Mouse (Mus musculus) MEL (cell line): ENCODE data around the gene Usp3. TPM values are rescaled to one million over a fixed set of nuclear protein-coding genes. Genes with fewer than 3 reads are reported as not detected.

ENCODE experiments used
- DNase-seq: peaks from one replicate; pipeline ENCODE4 v3.0.0; 2011; ENCODE audit warnings: low read depth, low spot score
- H3K27ac ChIP-seq: 2 replicates; pipeline ENCODE4 v1.5.1; 2012; ENCODE audit warnings: low read depth, mild to moderate bottlenecking, control low read depth, low read length, moderate library complexity; ENCODE audit not compliant: control insufficient read depth
- H3K27me3 ChIP-seq, 2 experiments: fragments of 150-350 bp in 1 of 2; sonication (generic) in 1 of 2; 2 replicates each; pipeline ENCODE4 v1.6.1; 2012; ENCODE audit warnings: low read length in 2 of 2, mild to moderate bottlenecking in 2 of 2, improper control_type of control experiment in 1 of 2, moderate library complexity in 1 of 2; ENCODE audit not compliant: insufficient read depth in 2 of 2, control insufficient read depth in 1 of 2
- H3K36me3 ChIP-seq, 2 experiments: 2 replicates each; pipeline ENCODE4 v1.6.1; 2012 to 2014; ENCODE audit warnings: low read length in 2 of 2, improper control_type of control experiment in 1 of 2, inconsistent platforms in 1 of 2, mild to moderate bottlenecking in 1 of 2; ENCODE audit not compliant: insufficient read depth in 2 of 2, control insufficient read depth in 1 of 2
- H3K4me1 ChIP-seq, 2 experiments: fragments of 150-350 bp in 1 of 2; sonication (generic) in 1 of 2; 2 replicates each; pipeline ENCODE4 v1.6.1; 2012; ENCODE audit warnings: low read length in 2 of 2, improper control_type of control experiment in 1 of 2, mild to moderate bottlenecking in 1 of 2; ENCODE audit not compliant: insufficient read depth in 2 of 2, control insufficient read depth in 1 of 2
- H3K4me3 ChIP-seq, 2 experiments: fragments of 150-350 bp in 1 of 2; sonication (generic) in 1 of 2; 2 replicates each; pipeline ENCODE4 v1.5.1; 2012; ENCODE audit warnings: low read depth in 2 of 2, low read length in 2 of 2, mild to moderate bottlenecking in 2 of 2, moderate library complexity in 2 of 2, control low read depth in 1 of 2, improper control_type of control experiment in 1 of 2; ENCODE audit not compliant: control insufficient read depth in 1 of 2, insufficient read depth in 1 of 2
- H3K79me2 ChIP-seq: 2 replicates; pipeline ENCODE4 v1.6.1; 2012; ENCODE audit warnings: mild to moderate bottlenecking, low read length, moderate library complexity; ENCODE audit not compliant: control insufficient read depth, poor library complexity, insufficient read depth
- H3K9ac ChIP-seq: 2 replicates; pipeline ENCODE4 v1.6.1; 2012; ENCODE audit warnings: low read depth, mild to moderate bottlenecking, control low read depth, low read length, moderate library complexity; ENCODE audit not compliant: control insufficient read depth, poor library complexity, severe bottlenecking
- H3K9me3 ChIP-seq: fragments of 150-350 bp; sonication (generic); replicated peaks from 2 replicates; pipeline ENCODE4 v1.6.1; 2012; ENCODE audit warnings: mild to moderate bottlenecking, low read length, improper control_type of control experiment, moderate library complexity; ENCODE audit not compliant: insufficient read depth
- BHLHE40 ChIP-seq: IDR thresholded peaks from 2 replicates; pipeline ENCODE4 v1.6.1; 2012; ENCODE audit warnings: low read depth, mild to moderate bottlenecking, inconsistent platforms, low read length, improper control_type of control experiment, borderline replicate concordance
- CHD1 ChIP-seq: IDR thresholded peaks from 2 replicates; pipeline ENCODE4 v1.6.1; 2012; ENCODE audit warnings: low read depth, mild to moderate bottlenecking, inconsistent platforms, low read length, improper control_type of control experiment
- CHD2 ChIP-seq: IDR thresholded peaks from 2 replicates; pipeline ENCODE4 v1.6.1; 2011; ENCODE audit warnings: low read length, improper control_type of control experiment
- CTCF ChIP-seq, 3 experiments: IDR thresholded peaks in 2 of 3; conservative IDR thresholded peaks in 1 of 3; 2 replicates each; pipeline ENCODE4 v1.5.1; 2011 to 2012; ENCODE audit warnings: low read length in 3 of 3, low read depth in 2 of 3, mild to moderate bottlenecking in 2 of 3, improper control_type of control experiment in 1 of 3, inconsistent platforms in 1 of 3, mixed read lengths in 1 of 3, moderate library complexity in 1 of 3; ENCODE audit not compliant: control insufficient read depth in 1 of 3, insufficient read depth in 1 of 3, poor library complexity in 1 of 3, severe bottlenecking in 1 of 3
- E2F4 ChIP-seq: IDR thresholded peaks from 2 replicates; pipeline ENCODE4 v1.6.1; 2011; ENCODE audit warnings: low read depth, low read length, improper control_type of control experiment, borderline replicate concordance
- EP300 ChIP-seq, 2 experiments: IDR thresholded peaks; 2 replicates each; pipeline ENCODE4 v1.6.1; 2011; ENCODE audit warnings: improper control_type of control experiment in 2 of 2, low read length in 2 of 2, low read depth in 1 of 2, mild to moderate bottlenecking in 1 of 2
- JUND ChIP-seq: IDR thresholded peaks from 2 replicates; pipeline ENCODE4 v1.6.1; 2011; ENCODE audit warnings: low read depth, mild to moderate bottlenecking, improper control_type of control experiment, low read length
- KAT2A ChIP-seq: conservative IDR thresholded peaks from 2 replicates; pipeline ENCODE4 v1.6.1; 2012; ENCODE audit warnings: low read depth, low read length, improper control_type of control experiment, inconsistent platforms
- MAFK ChIP-seq: IDR thresholded peaks from 2 replicates; pipeline ENCODE4 v1.6.1; 2011; ENCODE audit warnings: low read depth, mild to moderate bottlenecking, low read length, improper control_type of control experiment, borderline replicate concordance
- MAX ChIP-seq: IDR thresholded peaks from 2 replicates; pipeline ENCODE4 v1.6.1; 2011; ENCODE audit warnings: low read length, improper control_type of control experiment
- MAZ ChIP-seq: IDR thresholded peaks from 2 replicates; pipeline ENCODE4 v1.6.1; 2012; ENCODE audit warnings: low read depth, mild to moderate bottlenecking, inconsistent platforms, low read length, improper control_type of control experiment
- MXI1 ChIP-seq: IDR thresholded peaks from 2 replicates; pipeline ENCODE4 v1.6.1; 2011; ENCODE audit warnings: mild to moderate bottlenecking, low read depth, low read length, improper control_type of control experiment
- MYC ChIP-seq: IDR thresholded peaks from 2 replicates; pipeline ENCODE4 v1.6.1; 2011; ENCODE audit warnings: low read depth, mild to moderate bottlenecking, low read length, improper control_type of control experiment, moderate library complexity
- NRF1 ChIP-seq: IDR thresholded peaks from 2 replicates; pipeline ENCODE4 v1.6.1; 2014; ENCODE audit warnings: low read depth, mild to moderate bottlenecking, inconsistent platforms, low read length, improper control_type of control experiment, moderate library complexity; ENCODE audit not compliant: poor library complexity, insufficient read depth, severe bottlenecking
- POLR2A ChIP-seq, 2 experiments: IDR thresholded peaks; 2 replicates each; pipeline ENCODE4 v1.6.1; 2011 to 2012; ENCODE audit warnings: low read length in 2 of 2, mild to moderate bottlenecking in 2 of 2, control low read depth in 1 of 2, improper control_type of control experiment in 1 of 2, low read depth in 1 of 2, moderate library complexity in 1 of 2; ENCODE audit not compliant: control insufficient read depth in 1 of 2, insufficient read depth in 1 of 2, poor library complexity in 1 of 2
- POLR2AphosphoS2 ChIP-seq: IDR thresholded peaks from 2 replicates; pipeline ENCODE4 v1.6.1; 2011; ENCODE audit warnings: low read length, improper control_type of control experiment
- RAD21 ChIP-seq: IDR thresholded peaks from 2 replicates; pipeline ENCODE4 v1.6.1; 2011; ENCODE audit warnings: mild to moderate bottlenecking, low read depth, low read length, improper control_type of control experiment
- SMC3 ChIP-seq: IDR thresholded peaks from 2 replicates; pipeline ENCODE4 v1.6.1; 2011; ENCODE audit warnings: low read depth, low read length, improper control_type of control experiment
- TAL1 ChIP-seq: IDR thresholded peaks from 2 replicates; pipeline ENCODE4 v1.6.1; 2012; ENCODE audit warnings: mild to moderate bottlenecking, inconsistent platforms, low read length, moderate library complexity, mixed read lengths
- TBP ChIP-seq: IDR thresholded peaks from 2 replicates; pipeline ENCODE4 v1.8.0; 2011; ENCODE audit warnings: low read depth, low read length, improper control_type of control experiment
- TCF12 ChIP-seq: IDR thresholded peaks from 2 replicates; pipeline ENCODE4 v1.6.1; 2014; ENCODE audit warnings: low read depth, mild to moderate bottlenecking, inconsistent platforms, low read length, improper control_type of control experiment, moderate library complexity
- USF1 ChIP-seq: IDR thresholded peaks from 2 replicates; pipeline ENCODE4 v1.6.1; 2014; ENCODE audit warnings: low read depth, mild to moderate bottlenecking, inconsistent platforms, low read length, improper control_type of control experiment, moderate library complexity
- ZC3H11A ChIP-seq: IDR thresholded peaks from 2 replicates; pipeline ENCODE4 v1.6.1; 2012; ENCODE audit warnings: low read depth, mild to moderate bottlenecking, inconsistent platforms, low read length, improper control_type of control experiment
- polyA plus RNA-seq, 2 experiments: library from polyadenylated mRNA; stranded (reverse) in 1 of 2; unstranded in 1 of 2; fragments of >175 nt in 1 of 2; fragments of >200 nt in 1 of 2; gene quantifications; 2 replicates each; pipeline versions ENCODE4 v1.2.1 to v1.2.4; 2012; ENCODE audit warnings: low replicate concordance in 2 of 2, low read depth in 1 of 2; ENCODE audit not compliant: insufficient read length in 2 of 2, insufficient read depth in 1 of 2, missing spikeins in 1 of 2
- total RNA-seq: library from RNA; depleted of rRNA; stranded (reverse); fragments of 300-350 nt; gene quantifications from 2 replicates; pipeline ENCODE4 v1.2.3, GENCODE M21; 2012

The Usp3 gene
- total and polyA plus RNA-seq, 3 experiments: 9.8 to 534 (median 22.0) TPM

- Histone ChIP-seq H3K9me3 (no peaks in the 10 kb centered on the region), H3K79me2 (no peaks in the 10 kb centered on the region), H3K27ac (no peak overlapping the region), H3K27me3 (no peaks in the 10 kb centered on the region)
- TF ChIP-seq TBP (no peak), JUND (no peak), NRF1 (no peak), CTCF (IDR thresholded peaks at IDR 0.05 in 2 of 3, conservative IDR thresholded peaks at IDR 0.05 in 1 of 3; ENCODE audit: control insufficient read depth in 1 of 3, insufficient read depth in 1 of 3, low read depth in 2 of 3, low read length in 3 of 3, poor library complexity in 1 of 3, severe bottlenecking in 1 of 3) (no peak), POLR2AphosphoS2 (no peak), TAL1 (no peak), CHD2 (no peak), MAZ (no peak), KAT2A (no peak), SMC3 (no peak), MAFK (no peak), ZC3H11A (no peak), TCF12 (no peak), MXI1 (no peak), E2F4 (no peak), BHLHE40 (no peak), RAD21 (no peak), CHD1 (no peak), POLR2A (IDR thresholded peaks at IDR 0.05; ENCODE audit: control insufficient read depth in 1 of 2, insufficient read depth in 1 of 2, low read depth in 1 of 2, low read length in 2 of 2, poor library complexity in 1 of 2) (no peak), MYC (no peak)
- TF ChIP-seq, all 39 proteins: peak for 0
- Histone ChIP-seq H3K4me1 (peaks cover 17 to 42% of the 10 kb centered on the region in 2 experiments), H3K4me3 (no peak overlapping the region), H3K36me3 (peaks cover 0 to 38% of the 10 kb centered on the region in 2 experiments; a peak in 2 of 4 replicates), H3K9ac (no peak overlapping the region)
- DNase-seq: no peak
Observed at GRCm38 (mm10) chr9:66603907-66604306, 11.0 kb upstream of the Usp3 start.

DNA sequence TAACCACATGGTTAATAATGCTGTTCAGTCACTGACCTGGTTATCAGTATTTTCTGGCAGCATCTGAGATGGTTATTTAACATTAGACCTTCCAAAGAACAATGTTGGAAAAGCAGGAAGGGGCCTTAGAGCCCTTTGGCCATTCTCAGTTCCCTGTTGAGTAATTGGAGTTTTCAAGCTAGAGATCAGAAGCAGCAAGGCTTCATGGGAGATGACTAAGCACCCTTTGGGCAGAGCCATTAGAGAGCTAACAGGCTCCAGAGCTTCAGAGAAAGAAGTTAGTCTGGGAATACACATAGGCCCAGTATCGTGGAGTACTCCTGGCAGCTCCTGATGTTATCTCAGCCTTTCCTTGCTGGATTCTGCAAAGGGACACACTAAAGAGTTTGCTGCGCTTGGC, 8.1 kb upstream of the Usp3 start:
- Histone ChIP-seq H3K27ac (peak overlapping the region; percentile 71), H3K4me1 (peaks cover 17 to 50% of the 10 kb centered on the region in 2 experiments), H3K4me3 (no peak overlapping the region), H3K9ac (no peak overlapping the region), H3K9me3 (no peaks in the 10 kb centered on the region), H3K36me3 (peaks cover 0 to 44% of the 10 kb centered on the region in 2 experiments; a peak in 2 of 4 replicates), H3K79me2 (no peaks in the 10 kb centered on the region), H3K27me3 (no peaks in the 10 kb centered on the region; a peak in 1 of 4 replicates)
- TF ChIP-seq EP300 (IDR thresholded peaks at IDR 0.05; ENCODE audit: low read depth in 1 of 2, low read length in 2 of 2): peak in 1 of 2 experiments; percentile 18; a peak in 2 of 4 replicates
- TF ChIP-seq MAX: no peak
- no peak for TF ChIP-seq CTCF (IDR thresholded peaks at IDR 0.05 in 2 of 3, conservative IDR thresholded peaks at IDR 0.05 in 1 of 3; ENCODE audit: control insufficient read depth in 1 of 3, insufficient read depth in 1 of 3, low read depth in 2 of 3, low read length in 3 of 3, poor library complexity in 1 of 3, severe bottlenecking in 1 of 3)
- no peak for TF ChIP-seq USF1
- DNase-seq: peak; percentile 68
